Comparison of ENCODE assay signal across 16 mouse cellular contexts in the genomic region with DNA sequence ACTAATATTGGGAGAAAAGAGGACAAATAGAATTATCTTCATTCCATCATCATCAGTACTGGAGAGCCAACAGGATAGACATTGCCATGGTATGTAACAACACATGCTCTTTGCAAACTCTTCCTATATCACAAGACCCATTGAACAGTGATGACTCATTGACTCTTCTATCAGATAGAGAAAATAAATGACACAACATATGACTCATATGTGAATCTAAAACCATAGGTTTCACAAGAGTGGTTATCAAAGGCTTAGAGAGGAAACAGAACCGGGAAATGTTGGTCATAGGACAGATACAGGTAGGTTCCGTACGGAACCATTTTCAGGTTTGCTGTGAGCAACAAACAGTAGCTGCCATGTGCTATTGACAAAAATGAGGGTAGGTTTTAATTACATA.
"Had no signal": no experiment of that assay in that cellular context is flagged by ENCODE, and none has a peak within 500 bp of the region (broad histone marks: within the 10 kb centered on the region; RNA-seq: fewer than 3 reads in every experiment).

No protein-coding gene starts in this region.

- DNase-seq: cerebellum, adult 9-10 months; cerebellum, adult 9-11 months; cerebellum, postnatal 10 days; cerebellum, postnatal 14 days; cerebellum, postnatal 25 days; cerebellum, postnatal 36 days; embryo, embryonic 11 days; forebrain, postnatal 0 days; gastrocnemius, adult 2 months; gastrocnemius, postnatal 10 days; gastrocnemius, postnatal 14 days; gastrocnemius, postnatal 25 days; gastrocnemius, postnatal 36 days; heart, adult 11 months; heart, adult 18-20 months; heart, adult 2 months had no signal
